Mouse (Mus musculus) thymus, postnatal 0 days (tissue): ENCODE measurements around the gene Prss23. TPM values are rescaled to one million over a fixed set of nuclear protein-coding genes. Genes with fewer than 3 reads are reported as not detected.

Experiments used
- DNase-seq: peaks from one replicate; pipeline ENCODE4 v3.0.0-alpha.2; 2015; ENCODE audit warnings: low spot score
- polyA plus RNA-seq: library from polyadenylated mRNA; unstranded; fragments of >200 nt; fragmentation: Nextera tagmentation; extraction: Ambion mirVana; gene quantifications from 2 replicates; pipeline ENCODE4 v1.2.1, GENCODE M21; 2015

The Prss23 gene
- 6.4 and 7.2 TPM in 2 replicates for polyA plus RNA-seq

DNA sequence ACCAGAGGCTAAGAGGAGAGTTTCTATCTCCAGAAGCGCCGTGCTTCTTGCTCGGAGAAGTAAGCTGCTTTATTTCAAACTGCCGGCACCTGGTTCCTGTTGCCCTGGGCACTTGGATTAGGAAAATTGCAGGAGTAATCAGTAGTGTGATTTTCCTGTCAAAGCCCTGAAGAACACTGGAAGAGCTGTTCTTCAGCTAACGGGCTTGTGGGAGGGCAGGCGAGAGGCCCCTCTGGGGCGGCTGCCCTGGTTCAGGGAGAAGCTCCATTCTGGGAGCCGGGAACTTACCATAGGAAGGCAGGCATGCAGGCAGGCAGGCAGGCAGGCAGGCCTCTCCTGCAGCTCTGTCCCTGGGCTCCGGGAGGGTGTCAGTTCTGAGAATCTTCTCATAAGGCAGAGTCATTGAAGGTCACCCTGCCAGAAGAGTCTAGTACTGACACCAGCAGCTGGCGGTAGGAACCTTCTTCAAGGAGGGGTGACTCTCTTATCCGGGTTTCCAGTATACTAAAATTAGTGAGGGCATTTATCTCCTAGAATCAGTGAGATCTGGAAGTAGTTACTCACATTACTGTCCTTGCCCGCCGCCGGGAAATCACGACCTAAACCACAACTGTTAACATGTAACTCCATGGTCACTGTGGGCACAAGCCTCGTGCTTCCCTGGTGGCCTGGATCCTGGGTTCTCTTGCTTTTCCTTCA is at the start of gene Prss23:
Prss23 (minus strand) TSS at position 457 of the 699 bp plus-strand sequence.
- DNase-seq, result no peak

DNA sequence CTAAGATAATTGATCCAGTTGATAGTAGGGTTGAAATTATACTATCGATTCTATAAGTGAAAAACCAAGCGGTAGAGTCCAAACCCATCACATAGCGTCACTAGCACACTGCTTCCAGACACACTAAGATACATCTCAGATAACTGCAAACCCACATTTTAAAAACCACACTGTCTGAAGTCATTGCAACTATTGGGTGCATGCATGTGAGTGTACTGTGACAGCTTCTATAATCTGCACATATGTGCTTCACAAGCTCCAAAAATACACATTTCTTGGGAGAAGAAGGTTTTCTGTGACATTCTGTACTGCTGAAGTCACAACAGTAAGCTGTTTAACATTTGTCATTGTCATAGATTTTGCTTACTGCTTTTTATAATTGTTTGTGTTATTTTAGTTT is 49.1 kb upstream of the Prss23 start:
- no peak for DNase-seq

DNA sequence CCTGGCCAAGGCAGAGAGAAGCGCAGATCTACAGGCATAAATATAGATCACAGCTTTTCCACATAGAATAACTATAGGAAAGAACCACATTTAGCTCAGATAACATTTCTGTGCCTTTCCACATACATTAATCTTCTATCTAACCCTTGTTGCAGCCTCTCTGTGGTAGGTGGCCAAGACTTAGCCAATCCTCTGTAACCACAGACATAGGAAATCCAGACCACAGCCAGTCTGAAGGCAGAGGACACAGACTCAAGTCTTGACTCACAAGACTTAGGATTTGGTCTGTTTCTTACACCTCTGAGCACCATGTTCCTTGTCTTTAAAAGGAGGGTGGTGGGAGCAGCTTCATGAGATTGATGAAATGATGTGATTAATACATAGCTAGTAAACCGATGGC is 37.6 kb upstream of the Prss23 start:
- no peak for DNase-seq

DNA sequence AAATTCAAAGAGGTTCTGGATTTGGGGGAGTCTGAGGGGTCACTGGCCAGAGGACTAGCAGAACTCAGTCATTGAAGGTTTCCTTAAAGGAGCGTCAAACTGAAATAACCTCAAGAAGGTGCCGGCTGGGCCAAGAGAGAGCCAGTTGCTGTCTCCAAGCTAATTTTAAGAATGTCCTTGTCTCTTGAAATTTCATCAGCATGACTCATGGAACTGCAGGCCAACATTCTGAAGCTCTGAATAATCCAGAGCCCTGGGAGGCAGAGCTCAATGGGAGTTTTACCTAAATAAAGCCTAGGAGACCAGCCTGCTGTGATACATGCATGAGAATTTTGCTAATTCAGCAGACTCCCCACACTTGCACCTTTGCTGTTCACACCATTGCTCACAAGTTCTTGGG is 36.5 kb upstream of the Prss23 start:
- DNase-seq, result no peak

DNA sequence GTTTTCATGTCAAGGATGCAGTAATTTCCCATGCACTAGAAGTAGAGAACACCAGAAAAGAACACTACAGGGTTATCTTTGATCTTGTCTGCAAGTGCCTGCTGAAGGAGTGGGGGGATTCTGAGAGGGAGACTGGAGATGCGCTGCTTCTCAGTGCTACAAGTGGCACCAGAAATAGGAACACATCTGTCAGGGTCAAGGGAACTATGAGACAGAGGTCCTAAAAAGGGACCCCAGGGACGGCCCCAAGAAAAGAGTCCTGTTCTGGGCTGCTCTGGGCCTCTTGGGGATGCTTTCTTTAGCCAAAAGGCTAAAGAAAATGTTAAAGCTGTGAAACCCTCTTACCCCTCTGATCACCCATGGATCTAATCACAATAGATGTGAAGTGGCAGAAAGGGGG is 35.2 kb upstream of the Prss23 start:
- DNase-seq, result no peak

DNA sequence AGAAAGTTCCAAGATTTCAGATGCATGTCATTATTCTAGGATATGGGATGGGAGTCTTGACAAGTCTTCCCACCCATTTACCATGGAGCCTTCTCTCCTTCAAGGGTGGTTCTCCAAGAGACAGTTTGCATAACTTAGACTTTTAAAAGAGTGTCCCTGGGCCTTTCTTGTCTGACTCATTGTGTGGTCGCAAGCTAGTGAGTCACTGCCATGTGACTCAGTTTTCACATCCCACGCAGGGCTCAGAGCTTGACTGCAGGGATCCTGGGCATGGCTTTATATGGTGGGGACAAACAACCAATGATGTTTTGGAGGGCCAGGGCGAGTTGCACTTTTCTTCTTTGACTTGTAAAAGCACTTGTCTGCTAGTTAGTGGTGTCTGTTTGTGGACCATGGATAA is 34.0 kb upstream of the Prss23 start:
- no peak for DNase-seq

DNA sequence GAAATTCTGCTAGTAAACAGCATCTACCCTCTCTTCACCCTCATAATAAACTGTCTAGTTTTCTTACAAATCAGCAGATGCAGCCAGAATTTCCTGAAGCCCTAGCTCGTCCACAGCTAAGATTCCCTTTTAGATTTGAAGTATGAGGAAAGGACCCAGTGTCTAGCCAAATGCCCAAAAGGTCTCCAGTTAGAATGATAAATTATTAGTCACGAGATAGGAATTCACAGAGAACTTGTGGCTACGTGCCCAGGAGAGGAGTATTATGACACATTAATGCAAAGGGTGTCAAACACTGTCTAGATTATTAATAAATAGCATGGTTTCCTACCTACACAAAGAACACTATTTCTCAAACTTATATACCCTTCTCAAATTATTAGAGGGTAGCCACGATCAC is 32.6 kb upstream of the Prss23 start:
- DNase-seq, result no peak

DNA sequence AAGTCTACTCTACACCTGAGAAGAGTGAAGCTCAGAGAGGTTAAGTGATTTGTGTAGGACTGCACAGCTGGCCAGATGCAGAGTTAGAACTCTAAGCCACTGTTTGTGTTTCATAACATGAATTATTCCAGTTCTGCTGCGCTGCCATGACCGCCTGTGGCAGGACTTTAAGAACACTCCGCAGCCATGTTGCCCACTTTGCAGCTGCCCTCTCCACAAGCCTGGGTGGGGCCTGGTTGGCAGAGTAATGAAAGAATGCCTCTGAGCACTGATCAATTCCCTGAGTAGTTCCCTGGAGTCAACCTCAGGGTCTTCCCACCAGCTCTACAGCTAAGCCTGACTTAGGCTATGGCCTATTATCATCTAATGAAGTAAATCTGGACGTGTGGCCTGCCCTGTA is 32.1 kb upstream of the Prss23 start:
- no peak for DNase-seq

DNA sequence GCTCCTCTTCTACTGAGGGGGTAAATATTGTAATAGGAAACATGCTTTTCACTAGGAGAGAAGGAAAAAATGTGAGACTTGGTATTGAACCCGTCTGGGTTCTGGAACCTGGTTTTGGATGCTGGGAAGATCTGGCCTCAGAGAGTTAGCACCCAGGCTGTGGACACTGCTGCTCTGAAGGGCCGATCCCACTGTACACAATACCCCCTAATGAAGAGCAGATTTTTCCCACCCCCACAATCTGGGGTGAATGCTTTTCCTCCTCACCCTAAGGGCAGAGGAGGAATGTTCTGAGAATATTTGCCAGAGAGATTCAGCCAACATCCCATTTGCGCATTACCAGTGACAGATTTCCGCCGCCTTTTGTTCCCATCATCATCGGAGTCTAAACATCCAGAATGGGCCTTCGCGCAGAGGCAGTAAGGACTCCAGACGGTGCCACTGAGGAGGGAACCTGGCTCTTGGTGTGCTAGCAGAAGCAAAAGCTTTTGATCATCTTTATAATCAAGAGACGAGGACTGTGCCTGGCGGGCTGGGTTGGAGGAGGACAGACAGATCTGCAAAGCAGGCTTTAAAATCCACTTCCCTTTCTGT is 31.6 kb upstream of the Prss23 start:
- DNase-seq, result no peak

DNA sequence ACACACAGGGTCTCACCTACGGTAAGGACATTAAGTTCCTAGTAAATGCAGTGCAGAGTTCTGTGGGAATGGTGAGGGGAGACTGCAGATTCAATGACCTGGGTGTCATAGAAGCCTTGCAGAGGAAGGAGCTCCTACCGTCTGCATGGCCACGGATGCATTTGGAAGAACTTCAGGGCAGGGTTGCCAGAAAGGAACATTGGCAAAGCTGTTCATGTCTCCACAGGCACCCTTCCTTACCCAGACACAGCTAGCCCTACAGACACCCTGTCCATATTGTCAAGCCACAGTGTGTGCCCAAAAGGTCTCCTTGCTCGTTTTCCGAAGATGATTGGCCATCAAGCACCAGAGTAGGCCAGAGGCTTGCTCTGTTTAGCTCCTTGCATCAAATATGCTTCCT is 30.1 kb upstream of the Prss23 start:
- DNase-seq, result no peak

DNA sequence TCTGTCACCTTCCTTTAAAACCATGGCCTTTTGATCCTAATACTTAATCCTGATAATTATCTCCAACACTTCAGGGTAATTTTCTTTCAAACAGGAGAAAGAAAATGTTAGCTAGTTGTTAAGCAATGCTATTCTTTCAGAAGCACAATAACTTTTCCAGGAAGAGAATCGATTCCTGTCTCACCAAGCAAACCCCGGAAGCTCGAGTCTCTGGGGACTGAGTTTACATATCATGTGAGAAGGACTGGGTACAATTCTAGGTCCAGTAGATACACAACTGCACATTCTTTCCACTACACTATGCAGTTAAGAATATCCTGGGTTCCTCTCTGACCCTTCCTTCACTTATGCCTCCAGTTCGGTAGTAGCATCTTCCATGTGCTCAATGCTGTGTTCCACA is 29.7 kb upstream of the Prss23 start:
- DNase-seq, result no peak

DNA sequence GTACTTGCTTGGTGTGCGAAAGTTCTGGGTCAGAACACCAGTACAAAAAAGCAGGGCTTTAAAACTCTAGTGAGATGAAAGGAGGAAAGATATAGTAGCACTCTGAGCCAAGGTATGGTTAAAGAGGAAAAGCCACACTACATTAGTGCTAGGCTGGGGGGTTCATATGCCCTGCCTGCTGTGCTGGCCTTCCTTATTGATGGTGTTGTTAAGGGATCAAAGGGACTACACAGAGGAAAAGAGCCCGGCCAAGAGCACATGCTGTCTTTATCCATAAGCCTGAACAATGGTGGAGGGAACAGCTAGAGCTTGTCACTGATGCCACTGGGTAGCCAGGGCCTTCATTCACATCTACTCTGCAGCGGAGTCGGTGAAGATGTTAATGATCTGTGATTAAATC is 28.2 kb upstream of the Prss23 start:
- DNase-seq, result no peak

DNA sequence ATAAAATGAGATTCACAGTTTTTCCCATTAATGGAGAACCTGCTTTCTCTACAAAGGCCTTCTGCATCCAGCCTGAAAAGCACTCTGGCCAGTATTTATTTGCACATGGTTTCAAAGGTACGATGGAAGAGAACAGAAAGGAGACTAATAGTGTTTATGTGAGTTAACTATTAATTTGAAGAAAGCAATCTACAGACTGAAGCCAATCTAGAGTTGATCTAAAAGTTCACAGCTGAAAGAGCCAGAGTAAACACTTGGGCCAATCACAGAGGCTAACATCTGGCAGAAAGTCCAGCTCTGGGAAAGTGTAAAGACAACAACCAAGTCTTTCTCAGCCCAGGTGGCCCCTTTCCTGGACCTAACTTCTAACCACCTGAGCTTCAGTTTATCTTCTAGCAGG is 27.1 kb upstream of the Prss23 start:
- DNase-seq, result no peak

DNA sequence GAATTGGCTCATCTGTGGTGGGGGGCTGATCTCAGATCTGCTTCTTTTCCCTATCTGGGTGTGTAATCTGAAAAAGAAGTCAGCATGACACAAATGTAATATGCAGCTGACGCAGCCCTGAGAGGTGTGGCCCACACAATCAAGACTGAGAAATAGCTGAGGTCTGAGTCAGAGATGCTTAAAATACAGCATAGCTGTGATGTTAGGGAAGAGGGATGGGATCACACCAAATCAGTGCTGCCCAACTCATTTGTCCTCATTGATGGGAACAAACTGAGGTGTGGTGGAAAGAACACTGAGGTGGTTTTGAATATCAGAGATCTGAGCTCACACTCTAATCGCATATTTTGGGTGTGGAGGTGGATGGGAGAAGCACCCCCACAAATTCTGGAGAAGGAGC is 14.0 kb upstream of the Prss23 start:
- DNase-seq, result no peak

DNA sequence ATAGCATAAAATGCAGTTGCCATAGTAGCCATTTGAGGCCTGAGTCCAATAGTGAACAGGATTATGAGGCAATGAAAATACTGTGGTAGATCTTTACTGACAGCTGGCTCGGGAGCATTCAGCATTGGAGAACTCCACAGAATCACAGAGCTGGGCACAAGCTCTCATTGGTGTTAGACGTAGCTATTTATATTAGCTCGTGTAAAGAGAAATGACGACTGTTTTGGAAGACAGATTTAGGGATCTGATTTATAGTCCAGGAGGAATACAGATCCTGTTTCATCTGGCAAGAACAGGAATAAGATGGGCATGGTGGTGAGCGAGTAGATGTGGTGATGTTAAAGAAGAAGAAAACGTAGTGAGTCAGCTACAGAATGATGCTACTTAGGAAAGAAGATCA is 12.4 kb upstream of the Prss23 start:
- no peak for DNase-seq

DNA sequence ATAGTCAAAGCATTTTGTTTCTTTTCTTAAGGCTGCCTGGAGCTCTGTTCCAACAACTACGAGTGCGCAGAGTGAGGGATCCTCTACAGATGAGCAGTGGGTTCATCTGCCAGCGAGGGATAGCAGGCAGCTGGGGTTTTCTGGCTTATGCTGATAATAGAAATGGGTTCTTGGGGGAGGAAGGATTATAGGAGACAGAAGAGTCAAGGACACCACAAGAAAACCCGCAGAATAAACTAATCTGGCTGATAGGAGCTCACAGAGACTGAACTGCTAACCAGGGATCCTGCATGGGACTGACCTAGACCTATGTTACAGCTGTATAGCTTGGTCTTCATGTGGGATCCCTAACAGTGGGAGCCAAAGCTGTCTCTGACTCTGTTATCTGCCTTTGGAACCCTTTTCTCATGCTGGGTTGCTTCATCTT is 456 bp upstream of the Prss23 start:
- DNase-seq, result no peak

DNA sequence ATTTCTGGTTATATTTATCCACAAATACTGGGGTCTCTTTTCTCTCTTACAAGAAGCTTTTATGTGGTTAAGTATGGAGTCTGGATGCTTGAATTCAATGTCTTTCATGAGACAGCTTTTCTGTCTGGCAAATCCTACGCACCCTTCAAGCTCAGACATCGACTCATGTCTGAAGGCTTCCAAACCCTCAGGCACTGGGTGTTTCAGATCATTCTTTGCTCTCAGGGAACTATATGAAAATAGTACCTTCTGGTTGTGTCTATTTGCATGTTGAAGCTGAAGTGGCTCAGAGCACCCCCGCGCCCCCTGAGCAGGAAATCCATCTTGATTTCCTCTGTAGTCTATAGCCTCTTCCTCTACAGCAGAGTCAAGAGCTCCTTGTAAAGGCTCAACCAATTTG is 3.2 kb downstream of the Prss23 start:
- no peak for DNase-seq

DNA sequence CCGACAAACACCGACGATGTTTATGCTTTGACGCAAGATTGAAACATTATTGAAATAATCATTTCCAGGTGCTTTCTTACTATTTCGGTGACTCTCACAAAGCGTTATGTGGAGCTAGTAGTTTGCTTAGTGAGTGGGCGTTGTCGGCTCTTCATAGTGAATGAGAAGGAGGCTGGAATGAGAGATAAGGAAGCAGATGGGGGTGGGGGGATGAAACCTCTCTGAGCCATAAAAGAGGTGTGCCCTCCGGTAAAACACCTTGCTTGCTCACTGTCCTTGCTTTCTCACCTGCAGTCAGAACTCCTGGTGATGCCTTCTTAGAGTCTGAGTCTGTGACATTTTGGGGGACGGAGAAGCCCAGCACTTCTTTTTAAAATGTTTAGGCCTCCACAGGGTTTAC is 4.8 kb downstream of the Prss23 start:
- DNase-seq, result no peak

DNA sequence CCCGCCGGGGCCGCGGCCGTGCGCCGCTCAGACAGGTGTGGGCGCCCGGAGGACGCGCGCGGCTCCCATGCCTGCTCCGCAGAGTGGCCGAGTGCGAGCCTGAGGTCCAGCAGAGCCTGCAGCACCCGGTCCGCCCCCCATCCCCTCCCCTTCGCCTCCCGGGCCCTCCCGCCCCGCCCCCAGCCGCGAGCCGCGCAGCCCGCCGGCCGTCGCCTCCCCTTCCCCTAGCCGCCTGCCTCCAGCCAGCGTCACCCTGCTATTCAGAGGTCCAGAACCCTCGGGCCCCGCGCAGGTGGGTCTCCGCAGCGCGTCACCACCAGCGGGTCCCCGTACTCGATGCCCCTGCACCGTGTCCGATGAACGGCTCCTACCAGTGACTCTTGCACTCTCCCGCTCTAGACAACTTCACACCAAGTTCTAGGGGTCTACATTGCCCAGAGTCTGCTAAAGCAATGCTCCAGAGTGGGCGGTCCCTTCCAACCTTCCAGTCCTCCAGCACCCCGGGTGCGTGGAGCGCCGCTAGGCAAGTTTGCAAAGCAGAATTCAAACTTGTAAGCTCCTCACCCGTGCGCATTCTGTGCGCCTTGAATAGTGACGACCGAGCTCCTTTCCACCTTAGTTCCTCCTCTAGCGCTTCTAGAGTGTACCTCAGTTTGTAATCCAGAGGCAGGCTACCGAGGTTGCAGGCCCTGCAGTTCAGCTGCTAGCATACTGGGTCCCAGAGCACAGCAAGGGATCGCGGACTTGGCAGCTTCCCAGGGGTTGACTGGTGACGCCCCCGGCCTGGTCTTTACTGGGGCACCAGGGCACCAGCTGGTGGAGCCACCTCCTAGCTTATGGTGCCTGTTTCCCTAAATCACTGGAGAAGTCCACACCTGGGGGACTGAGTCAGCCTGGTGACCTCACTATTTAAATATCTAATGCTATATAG is 9.3 kb downstream of the Prss23 start:
- no peak for DNase-seq

DNA sequence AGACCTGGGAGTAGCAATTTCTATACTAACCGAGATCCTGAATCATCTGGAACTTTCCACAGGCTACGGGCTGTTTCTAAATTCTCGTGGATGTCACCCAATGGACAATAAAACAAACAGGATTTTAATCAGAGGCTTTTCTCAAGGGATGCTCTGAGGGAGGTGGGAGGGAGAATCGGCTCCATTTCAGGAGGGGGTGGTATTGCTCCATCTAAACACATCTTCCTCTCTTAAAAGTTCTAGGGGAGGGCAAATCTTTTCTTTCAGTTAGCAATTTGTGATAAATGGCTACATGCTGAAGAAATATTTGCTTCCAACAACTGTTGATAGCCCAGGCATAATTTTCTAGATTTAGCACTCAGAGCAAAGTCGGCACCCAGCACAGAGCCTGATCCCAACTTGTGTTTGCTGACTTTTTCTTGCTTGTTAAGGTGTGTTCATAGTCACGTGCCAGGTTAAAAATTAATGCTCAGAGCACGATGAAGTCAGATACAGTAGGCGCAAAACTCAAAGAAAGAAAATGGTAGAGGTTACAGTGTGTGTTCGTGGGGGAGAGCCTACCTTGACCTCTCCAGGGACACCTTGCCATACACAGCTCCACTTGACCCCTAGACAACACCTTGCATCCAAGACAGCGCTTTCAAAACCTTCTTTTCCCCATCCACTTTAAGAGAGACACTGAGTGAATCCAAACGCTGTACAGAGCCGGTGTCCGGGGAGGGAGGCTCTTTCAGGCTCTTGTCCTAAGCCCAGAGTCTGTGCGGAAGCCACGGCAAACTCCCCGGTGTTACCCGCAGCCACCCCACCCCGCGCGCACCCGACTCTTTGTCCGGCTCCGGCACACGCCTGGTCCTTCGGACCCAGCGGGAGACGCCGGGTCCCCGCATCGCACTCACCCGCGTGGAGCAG is 10.2 kb downstream of the Prss23 start:
- DNase-seq, result no peak

DNA sequence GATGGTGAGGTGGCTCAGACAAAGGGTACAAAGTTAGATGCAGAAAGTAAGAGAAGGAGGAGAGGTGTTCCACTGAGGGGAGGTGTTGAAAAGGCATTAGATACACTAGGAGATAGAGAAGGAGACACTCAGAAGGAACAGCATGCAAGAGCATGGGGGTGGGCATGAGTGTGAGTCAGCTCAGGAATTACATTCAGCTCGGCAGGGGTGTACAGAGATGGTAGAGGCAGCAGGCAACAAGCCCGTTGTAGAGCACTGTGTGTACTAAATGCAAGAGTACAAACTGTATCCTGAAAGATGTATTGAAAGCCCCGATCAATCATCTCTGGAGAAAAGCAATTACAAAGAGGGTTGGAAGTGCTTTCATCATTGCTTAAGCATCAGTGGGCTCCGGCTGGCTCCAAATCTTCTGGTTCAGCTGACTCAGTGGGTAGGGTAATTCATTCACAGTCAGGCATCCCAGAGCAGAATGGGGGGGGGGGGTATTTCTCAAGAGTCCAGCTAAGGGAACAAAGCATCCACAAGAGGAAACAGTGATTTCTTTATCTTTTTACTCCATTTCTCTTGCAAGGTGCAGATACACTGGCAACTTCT is 15.0 kb downstream of the Prss23 start:
- no peak for DNase-seq
